In genomic region chr17:47919826-47920225, GRCm38 (mm10) we compare ENCODE assay signal across 15 mouse cellular contexts. TPM values are rescaled to one million over a fixed set of nuclear protein-coding genes. Genes with fewer than 3 reads are reported as not detected.
A peak's percentile ranks its signal among the peaks of the same experiment; 100 is the strongest.
DNase-seq lines count a peak whose midpoint lies in the region; ATAC-seq and TF ChIP-seq lines count a peak whose summit lies in the region.
"Had no signal": no experiment of that assay in that cellular context is flagged by ENCODE, and none has a peak within 500 bp of the region (broad histone marks: within the 10 kb centered on the region; RNA-seq: fewer than 3 reads in every experiment).

No protein-coding gene starts in this region.

- TF ChIP-seq CTCF in lung, adult 2 months (IDR thresholded peaks at IDR 0.05; ENCODE audit: insufficient read depth, low read length) = no peak

- no peak for ATAC-seq in limb, embryonic 12.5 days (ENCODE audit: insufficient number of reproducible peaks, insufficient read depth, low FRiP score, low TSS enrichment, low read depth)
- no peak for ATAC-seq in forebrain, embryonic 12.5 days (ENCODE audit: low FRiP score)
- ATAC-seq in intestine, embryonic 15.5 days = no peak
- ATAC-seq in neural tube, embryonic 15.5 days (ENCODE audit: low FRiP score) = no peak
- ATAC-seq: Patski had no signal

- H3K9ac ChIP-seq in limb, embryonic 12.5 days (replicated peaks) = no peak overlapping the region
- 0 out of 2 replicates have a peak overlapping the region, but pooled peaks have one; percentile 13 for H3K9ac ChIP-seq in forebrain, embryonic 12.5 days
- H3K9ac ChIP-seq in intestine, embryonic 15.5 days = no peak overlapping the region
- no peak overlapping the region for H3K9ac ChIP-seq in neural tube, embryonic 15.5 days (replicated peaks)
- H3K9ac ChIP-seq: embryonic facial prominence, embryonic 15.5 days; heart, embryonic 15.5 days; liver, embryonic 15.5 days had no signal

- no peak for TF ChIP-seq POLR2A in lung, adult 2 months (IDR thresholded peaks at IDR 0.05; ENCODE audit: borderline replicate concordance, extremely low read depth, low read depth, low read length)

- H3K4me1 ChIP-seq in limb, embryonic 12.5 days (replicated peaks) = peaks cover 46% of the 10 kb centered on the region
- H3K4me1 ChIP-seq in limb, embryonic 10.5 days = peaks cover 67% of the 10 kb centered on the region
- H3K4me1 ChIP-seq in forebrain, embryonic 12.5 days = peaks cover 84% of the 10 kb centered on the region
- peaks cover 56% of the 10 kb centered on the region for H3K4me1 ChIP-seq in intestine, embryonic 15.5 days (replicated peaks)
- peaks cover 52% of the 10 kb centered on the region for H3K4me1 ChIP-seq in neural tube, embryonic 15.5 days
- peaks cover 5% of the 10 kb centered on the region for H3K4me1 ChIP-seq in lung, adult 2 months (ENCODE audit: control insufficient read depth, insufficient read depth, low read length)

- H3K36me3 ChIP-seq in limb, embryonic 12.5 days = peaks cover 59% of the 10 kb centered on the region
- H3K36me3 ChIP-seq in limb, embryonic 10.5 days = peaks cover 67% of the 10 kb centered on the region
- H3K36me3 ChIP-seq in forebrain, embryonic 12.5 days (replicated peaks) = 0 out of 2 replicates have a peak, but pooled peaks cover 6% of the 10 kb centered on the region
- H3K36me3 ChIP-seq in intestine, embryonic 15.5 days = no peaks in the 10 kb centered on the region
- no peaks in the 10 kb centered on the region for H3K36me3 ChIP-seq in neural tube, embryonic 15.5 days
- H3K36me3 ChIP-seq: embryonic facial prominence, embryonic 15.5 days; heart, embryonic 15.5 days; liver, embryonic 15.5 days had no signal

- no peak overlapping the region for H3K27ac ChIP-seq in limb, embryonic 12.5 days
- no peak overlapping the region for H3K27ac ChIP-seq in limb, embryonic 10.5 days
- H3K27ac ChIP-seq in forebrain, embryonic 12.5 days = no peak overlapping the region
- H3K27ac ChIP-seq in intestine, embryonic 15.5 days = no peak overlapping the region
- H3K27ac ChIP-seq in neural tube, embryonic 15.5 days (replicated peaks) = no peak overlapping the region
- H3K27ac ChIP-seq: embryonic facial prominence, embryonic 15.5 days; heart, embryonic 15.5 days; liver, embryonic 15.5 days had no signal

- peak overlapping the region; percentile 89 for H3K4me2 ChIP-seq in limb, embryonic 12.5 days
- peak overlapping the region; percentile 76 for H3K4me2 ChIP-seq in forebrain, embryonic 12.5 days
- peak overlapping the region; percentile 90 for H3K4me2 ChIP-seq in intestine, embryonic 15.5 days (replicated peaks)
- 0 out of 2 replicates have a peak overlapping the region, but pooled peaks have one; percentile 11 for H3K4me2 ChIP-seq in neural tube, embryonic 15.5 days
- H3K4me2 ChIP-seq: embryonic facial prominence, embryonic 15.5 days; heart, embryonic 15.5 days; liver, embryonic 15.5 days had no signal

- no peaks in the 10 kb centered on the region for H3K9me3 ChIP-seq in limb, embryonic 12.5 days
- no peaks in the 10 kb centered on the region for H3K9me3 ChIP-seq in limb, embryonic 10.5 days (replicated peaks)
- H3K9me3 ChIP-seq in forebrain, embryonic 12.5 days = no peaks in the 10 kb centered on the region
- no peaks in the 10 kb centered on the region for H3K9me3 ChIP-seq in intestine, embryonic 15.5 days
- H3K9me3 ChIP-seq in neural tube, embryonic 15.5 days (replicated peaks) = no peaks in the 10 kb centered on the region
- H3K9me3 ChIP-seq: embryonic facial prominence, embryonic 15.5 days; heart, embryonic 15.5 days; liver, embryonic 15.5 days; megakaryocyte, embryonic 14.5 days had no signal

- H3K27me3 ChIP-seq in limb, embryonic 12.5 days = peaks cover 22% of the 10 kb centered on the region
- peaks cover 74% of the 10 kb centered on the region for H3K27me3 ChIP-seq in limb, embryonic 10.5 days (ENCODE audit: low read depth, poor library complexity, severe bottlenecking)
- H3K27me3 ChIP-seq in forebrain, embryonic 12.5 days = peaks cover 80% of the 10 kb centered on the region
- H3K27me3 ChIP-seq in intestine, embryonic 15.5 days (replicated peaks) = no peaks in the 10 kb centered on the region
- peaks cover 69% of the 10 kb centered on the region for H3K27me3 ChIP-seq in neural tube, embryonic 15.5 days (replicated peaks)
- H3K27me3 ChIP-seq: Patski had no signal

- no peak overlapping the region for H3K4me3 ChIP-seq in limb, embryonic 12.5 days (replicated peaks)
- no peak overlapping the region for H3K4me3 ChIP-seq in limb, embryonic 10.5 days
- H3K4me3 ChIP-seq in forebrain, embryonic 12.5 days (replicated peaks) = no peak overlapping the region
- peak overlapping the region; percentile 7; the same call in 1 of the 2 replicates for H3K4me3 ChIP-seq in intestine, embryonic 15.5 days (replicated peaks)
- H3K4me3 ChIP-seq in neural tube, embryonic 15.5 days (replicated peaks) = no peak overlapping the region
- no peak overlapping the region for H3K4me3 ChIP-seq in lung, adult 2 months (replicated peaks; ENCODE audit: extremely low read depth, low read depth, low read length)
- H3K4me3 ChIP-seq: embryonic facial prominence, embryonic 15.5 days; heart, embryonic 15.5 days; liver, embryonic 15.5 days; megakaryocyte, embryonic 14.5 days had no signal

- no peak for DNase-seq in limb, embryonic 10.5 days (ENCODE audit: low spot score)
- no peak for DNase-seq in frontal cortex, postnatal 10 days (ENCODE audit: low spot score in 2 of 2)
- DNase-seq in adrenal gland, adult 18-20 months (ENCODE audit: low spot score in 2 of 2) = no peak
- no peak for DNase-seq in lung, adult 2 months
- DNase-seq: cerebellum, adult 8-10 months; layer of hippocampus, postnatal 36 days had no signal

- WGBS in limb, embryonic 12.5 days = 59% methylated on average over 5 of the region's 5 CpGs
- 52% methylated on average over 5 of the region's 5 CpGs for WGBS in limb, embryonic 10.5 days
- 37% methylated on average over 5 of the region's 5 CpGs for WGBS in forebrain, embryonic 12.5 days
- 39% methylated on average over 5 of the region's 5 CpGs for WGBS in intestine, embryonic 15.5 days
- 35% methylated on average over 5 of the region's 5 CpGs for WGBS in neural tube, embryonic 15.5 days
- WGBS in lung, adult 2 months = 59% methylated on average over 5 of the region's 5 CpGs

RNA-seq across cellular contexts. Expression of gene Foxp4, which starts 4.6 kb away (rescaled TPM):
- polyA plus RNA-seq in limb, embryonic 12.5 days (2016; fragmentation: Nextera tagmentation; extraction: Ambion mirVana) = 35.1 and 41.5 TPM in 2 replicates
- 23.2 and 27.2 TPM in 2 replicates for polyA plus RNA-seq in limb, embryonic 10.5 days (2016; fragmentation: Nextera tagmentation; extraction: Ambion mirVana)
- 22.6 and 24.3 TPM in 2 replicates for polyA plus RNA-seq in forebrain, embryonic 12.5 days (2016; fragmentation: Nextera tagmentation; extraction: Ambion mirVana)
- polyA plus RNA-seq in intestine, embryonic 15.5 days (2015; fragmentation: Nextera tagmentation; extraction: Ambion mirVana) = 22.3 and 24.9 TPM in 2 replicates
- polyA plus RNA-seq in neural tube, embryonic 15.5 days (2015; fragmentation: Nextera tagmentation; extraction: Ambion mirVana) = 30.3 and 31.9 TPM in 2 replicates
- total RNA-seq in adrenal gland, adult 18-20 months (2021) = 10 to 100 TPM; 20.0 to 26.1 TPM
- polyA plus RNA-seq in lung, adult 2 months (2012; rRNA removed) = 100 and 117 TPM in 2 replicates

Comparison
In these comparisons a context has a peak if more than half of its experiments do, and no peak if none do; other contexts are left out.
1. H3K4me2 ChIP-seq: peak in every context shown above with its lines; median percentile 90 in intestine, embryonic 15.5 days; 89 in limb, embryonic 12.5 days; 76 in forebrain, embryonic 12.5 days; 11 in neural tube, embryonic 15.5 days.